Mouse (Mus musculus) midbrain, embryonic 10.5 days (tissue): Measurements from ENCODE around the gene Fahd2a. TPM values are rescaled to one million over a fixed set of nuclear protein-coding genes. Genes with fewer than 3 reads are reported as not detected.

ENCODE experiments used
- DNase-seq: peaks from one replicate; pipeline ENCODE4 v3.0.0-alpha.2; 2017; ENCODE audit warnings: low spot score
- H3K27ac ChIP-seq: fragments of 300-500 bp; sonication (generic); replicated peaks from 2 replicates; pipeline ENCODE4 v1.5.1; 2016; ENCODE audit warnings: mild to moderate bottlenecking
- H3K27me3 ChIP-seq: fragments of 300-500 bp; sonication (generic); 2 replicates; pipeline ENCODE4 v1.6.1; 2016; ENCODE audit warnings: low read depth, mild to moderate bottlenecking; ENCODE audit not compliant: poor library complexity, severe bottlenecking
- H3K36me3 ChIP-seq: fragments of 300-500 bp; sonication (generic); 2 replicates; pipeline ENCODE4 v1.6.1; 2016; ENCODE audit warnings: mild to moderate bottlenecking, moderate library complexity
- H3K4me1 ChIP-seq: fragments of 300-500 bp; sonication (generic); 2 replicates; pipeline ENCODE4 v1.6.1; 2016
- H3K4me3 ChIP-seq: fragments of 300-500 bp; sonication (generic); 2 replicates; pipeline ENCODE4 v1.5.1; 2016; ENCODE audit warnings: mild to moderate bottlenecking, moderate library complexity
- H3K9me3 ChIP-seq: fragments of 300-500 bp; sonication (generic); replicated peaks from 2 replicates; pipeline ENCODE4 v1.6.1; 2016; ENCODE audit warnings: mild to moderate bottlenecking
- WGBS: fragments of 180-500 bp; shearing (Covaris S2); methylation state at CpG from one replicate; pipeline ENCODE4 v1.1.7; 2016; 5-methylcytosine and 5-hydroxymethylcytosine counted together
- polyA plus RNA-seq: library from polyadenylated mRNA; unstranded; fragments of >200 nt; fragmentation: Nextera tagmentation; extraction: Ambion mirVana; gene quantifications from 2 replicates; pipeline ENCODE4 v1.2.1, GENCODE M21; 2016

Gene Fahd2a
- polyA plus RNA-seq = 23.0 and 27.7 TPM in 2 replicates

- DNase-seq = peak; percentile 87
- 4% methylated on average over 37 of the region's 37 CpGs for WGBS
- Histone ChIP-seq H3K9me3 (no peaks in the 10 kb centered on the region), H3K4me3 (peak within 1 kb of the TSS; percentile 87), H3K36me3 (peaks cover 10% of the 10 kb centered on the region; the same call in 1 of the 2 replicates), H3K4me1 (peaks cover 22% of the 10 kb centered on the region), H3K27ac (peak within 1 kb of the TSS; percentile 85), H3K27me3 (no peaks in the 10 kb centered on the region)
These were observed at the start of gene Fahd2a for GRCm38 (mm10) chr2:127444055-127444789. Gene Fahd2a (minus strand): TSS chr2:127444565.

- no peak overlapping the region for H3K27ac ChIP-seq
- no peaks in the 10 kb centered on the region for H3K36me3 ChIP-seq
- H3K27me3 ChIP-seq = peaks cover 72% of the 10 kb centered on the region
- peak; percentile 70 for DNase-seq
- peaks cover 34% of the 10 kb centered on the region for H3K4me1 ChIP-seq
- WGBS = 7% methylated on average over 19 of the region's 19 CpGs
- H3K4me3 ChIP-seq = peak overlapping the region; percentile 39
- no peaks in the 10 kb centered on the region for H3K9me3 ChIP-seq
These were observed 40.3 kb upstream of the Fahd2a start for GRCm38 (mm10) chr2:127484476-127485170.

- Histone ChIP-seq H3K27me3 (peaks cover 86% of the 10 kb centered on the region), H3K9me3 (no peaks in the 10 kb centered on the region), H3K4me3 (peak overlapping the region; percentile 59), H3K27ac (no peak overlapping the region), H3K36me3 (no peaks in the 10 kb centered on the region), H3K4me1 (peaks cover 34% of the 10 kb centered on the region)
- peak; percentile 27 for DNase-seq
- WGBS = under 1% methylated on average over 20 of the region's 21 CpGs
These were observed 38.6 kb upstream of the Fahd2a start for GRCm38 (mm10) chr2:127483001-127483400.

- Histone ChIP-seq H3K9me3 (no peaks in the 10 kb centered on the region), H3K4me1 (peaks cover 34% of the 10 kb centered on the region), H3K27ac (no peak overlapping the region; the same call in 1 of the 2 replicates), H3K36me3 (no peaks in the 10 kb centered on the region), H3K27me3 (peaks cover 86% of the 10 kb centered on the region), H3K4me3 (peak overlapping the region; percentile 59)
- DNase-seq = peak; percentile 57
- WGBS = under 1% methylated on average over 21 of the region's 21 CpGs
These were observed 38.2 kb upstream of the Fahd2a start for GRCm38 (mm10) chr2:127482533-127482911.

GRCm38 (mm10) chr2:127481841-127482532 is 37.6 kb upstream of the Fahd2a start:
- H3K4me3 ChIP-seq = peak overlapping the region; percentile 59
- DNase-seq = peak; percentile 47
- peaks cover 86% of the 10 kb centered on the region for H3K27me3 ChIP-seq
- no peak overlapping the region; the same call in 1 of the 2 replicates for H3K27ac ChIP-seq
- H3K4me1 ChIP-seq = peaks cover 33% of the 10 kb centered on the region
- WGBS = under 1% methylated on average over 59 of the region's 59 CpGs
- H3K9me3 ChIP-seq = no peaks in the 10 kb centered on the region
- no peaks in the 10 kb centered on the region for H3K36me3 ChIP-seq

GRCm38 (mm10) chr2:127479763-127480162 is 35.4 kb upstream of the Fahd2a start:
- H3K27me3 ChIP-seq = peaks cover 65% of the 10 kb centered on the region
- no peaks in the 10 kb centered on the region for H3K36me3 ChIP-seq
- WGBS = 67% methylated on average over 10 of the region's 10 CpGs
- DNase-seq = no peak
- H3K4me3 ChIP-seq = no peak overlapping the region
- no peaks in the 10 kb centered on the region for H3K9me3 ChIP-seq
- peaks cover 30% of the 10 kb centered on the region for H3K4me1 ChIP-seq
- no peak overlapping the region for H3K27ac ChIP-seq

GRCm38 (mm10) chr2:127479210-127479609 is 34.8 kb upstream of the Fahd2a start:
- Histone ChIP-seq H3K9me3 (no peaks in the 10 kb centered on the region), H3K27me3 (peaks cover 60% of the 10 kb centered on the region), H3K27ac (no peak overlapping the region), H3K4me1 (peaks cover 24% of the 10 kb centered on the region), H3K4me3 (no peak overlapping the region), H3K36me3 (no peaks in the 10 kb centered on the region)
- 73% methylated on average over 4 of the region's 4 CpGs for WGBS
- no peak for DNase-seq

GRCm38 (mm10) chr2:127472279-127472678 is 27.9 kb upstream of the Fahd2a start:
- Histone ChIP-seq H3K36me3 (no peaks in the 10 kb centered on the region), H3K27ac (no peak overlapping the region), H3K4me1 (no peaks in the 10 kb centered on the region), H3K4me3 (no peak overlapping the region), H3K9me3 (no peaks in the 10 kb centered on the region), H3K27me3 (no peaks in the 10 kb centered on the region)
- WGBS = 70% methylated on average over 3 of the region's 3 CpGs
- no peak for DNase-seq

- H3K27ac ChIP-seq = no peak overlapping the region
- no peaks in the 10 kb centered on the region for H3K4me1 ChIP-seq
- H3K4me3 ChIP-seq = no peak overlapping the region
- H3K9me3 ChIP-seq = no peaks in the 10 kb centered on the region
- WGBS = 90% methylated on average over 8 of the region's 8 CpGs
- H3K27me3 ChIP-seq = no peaks in the 10 kb centered on the region
- H3K36me3 ChIP-seq = no peaks in the 10 kb centered on the region
- DNase-seq = no peak
These were observed 26.9 kb upstream of the Fahd2a start for GRCm38 (mm10) chr2:127471281-127471680.

GRCm38 (mm10) chr2:127470661-127471060 is 26.3 kb upstream of the Fahd2a start:
- H3K4me1 ChIP-seq = no peaks in the 10 kb centered on the region
- H3K27ac ChIP-seq = no peak overlapping the region
- H3K9me3 ChIP-seq = no peaks in the 10 kb centered on the region
- H3K27me3 ChIP-seq = no peaks in the 10 kb centered on the region
- no peaks in the 10 kb centered on the region for H3K36me3 ChIP-seq
- 93% methylated on average over 10 of the region's 10 CpGs for WGBS
- DNase-seq = no peak
- no peak overlapping the region for H3K4me3 ChIP-seq

GRCm38 (mm10) chr2:127470183-127470582 is 25.8 kb upstream of the Fahd2a start:
- H3K9me3 ChIP-seq = no peaks in the 10 kb centered on the region
- H3K4me3 ChIP-seq = no peak overlapping the region
- H3K36me3 ChIP-seq = no peaks in the 10 kb centered on the region
- H3K4me1 ChIP-seq = no peaks in the 10 kb centered on the region
- WGBS = 86% methylated on average over 5 of the region's 5 CpGs
- no peaks in the 10 kb centered on the region for H3K27me3 ChIP-seq
- no peak for DNase-seq
- no peak overlapping the region for H3K27ac ChIP-seq

- WGBS = 16% methylated on average over 8 of the region's 8 CpGs
- no peak overlapping the region for H3K27ac ChIP-seq
- H3K27me3 ChIP-seq = peaks cover 7% of the 10 kb centered on the region
- H3K4me1 ChIP-seq = 0 out of 2 replicates have a peak, but pooled peaks cover 4% of the 10 kb centered on the region
- H3K36me3 ChIP-seq = no peaks in the 10 kb centered on the region
- H3K9me3 ChIP-seq = no peaks in the 10 kb centered on the region
- DNase-seq = peak; percentile 63
- no peak overlapping the region for H3K4me3 ChIP-seq
These were observed 17.9 kb upstream of the Fahd2a start for GRCm38 (mm10) chr2:127462314-127462713.
